Mouse (Mus musculus) MEL (cell line): ENCODE measurements at regions not wholly inside any gene's neighbourhood (a gene's known extent, or its start where the extent isn't known, plus 50 kb on each side); places are given as distances from the start of the nearest gene placed in this dataset.

Experiments used
- CHD1 ChIP-seq: IDR thresholded peaks from 2 replicates; pipeline ENCODE4 v1.6.1; 2012; ENCODE audit warnings: low read depth, mild to moderate bottlenecking, inconsistent platforms, low read length, improper control_type of control experiment
- CHD2 ChIP-seq: IDR thresholded peaks from 2 replicates; pipeline ENCODE4 v1.6.1; 2011; ENCODE audit warnings: low read length, improper control_type of control experiment
- CTCF ChIP-seq, 3 experiments: IDR thresholded peaks in 2 of 3; conservative IDR thresholded peaks in 1 of 3; 2 replicates each; pipeline ENCODE4 v1.5.1; 2011 to 2012; ENCODE audit warnings: low read length in 3 of 3, low read depth in 2 of 3, mild to moderate bottlenecking in 2 of 3, improper control_type of control experiment in 1 of 3, inconsistent platforms in 1 of 3, mixed read lengths in 1 of 3, moderate library complexity in 1 of 3; ENCODE audit not compliant: control insufficient read depth in 1 of 3, insufficient read depth in 1 of 3, poor library complexity in 1 of 3, severe bottlenecking in 1 of 3
- GATA1 ChIP-seq: IDR thresholded peaks from 2 replicates; pipeline ENCODE4 v1.6.1; 2011; ENCODE audit warnings: low read depth, low read length, improper control_type of control experiment
- MAX ChIP-seq: IDR thresholded peaks from 2 replicates; pipeline ENCODE4 v1.6.1; 2011; ENCODE audit warnings: low read length, improper control_type of control experiment
- MYB ChIP-seq: IDR thresholded peaks from 2 replicates; pipeline ENCODE4 v1.6.1; 2011; ENCODE audit warnings: mild to moderate bottlenecking, low read depth, low read length, improper control_type of control experiment
- MYC ChIP-seq: IDR thresholded peaks from 2 replicates; pipeline ENCODE4 v1.6.1; 2011; ENCODE audit warnings: low read depth, mild to moderate bottlenecking, low read length, improper control_type of control experiment, moderate library complexity
- POLR2A ChIP-seq, 2 experiments: IDR thresholded peaks; 2 replicates each; pipeline ENCODE4 v1.6.1; 2011 to 2012; ENCODE audit warnings: low read length in 2 of 2, mild to moderate bottlenecking in 2 of 2, control low read depth in 1 of 2, improper control_type of control experiment in 1 of 2, low read depth in 1 of 2, moderate library complexity in 1 of 2; ENCODE audit not compliant: control insufficient read depth in 1 of 2, insufficient read depth in 1 of 2, poor library complexity in 1 of 2
- POLR2AphosphoS5 ChIP-seq: IDR thresholded peaks from 2 replicates; pipeline ENCODE4 v1.6.1; 2012; ENCODE audit warnings: low read depth, borderline replicate concordance, mild to moderate bottlenecking, inconsistent platforms, low read length, moderate library complexity, mixed read lengths
- TAL1 ChIP-seq: IDR thresholded peaks from 2 replicates; pipeline ENCODE4 v1.6.1; 2012; ENCODE audit warnings: mild to moderate bottlenecking, inconsistent platforms, low read length, moderate library complexity, mixed read lengths
- TCF12 ChIP-seq: IDR thresholded peaks from 2 replicates; pipeline ENCODE4 v1.6.1; 2014; ENCODE audit warnings: low read depth, mild to moderate bottlenecking, inconsistent platforms, low read length, improper control_type of control experiment, moderate library complexity
- UBTF ChIP-seq: IDR thresholded peaks from 2 replicates; pipeline ENCODE4 v1.6.1; 2012; ENCODE audit warnings: low read depth, mild to moderate bottlenecking, inconsistent platforms, low read length, improper control_type of control experiment, moderate library complexity, borderline replicate concordance; ENCODE audit not compliant: insufficient read depth

DNA sequence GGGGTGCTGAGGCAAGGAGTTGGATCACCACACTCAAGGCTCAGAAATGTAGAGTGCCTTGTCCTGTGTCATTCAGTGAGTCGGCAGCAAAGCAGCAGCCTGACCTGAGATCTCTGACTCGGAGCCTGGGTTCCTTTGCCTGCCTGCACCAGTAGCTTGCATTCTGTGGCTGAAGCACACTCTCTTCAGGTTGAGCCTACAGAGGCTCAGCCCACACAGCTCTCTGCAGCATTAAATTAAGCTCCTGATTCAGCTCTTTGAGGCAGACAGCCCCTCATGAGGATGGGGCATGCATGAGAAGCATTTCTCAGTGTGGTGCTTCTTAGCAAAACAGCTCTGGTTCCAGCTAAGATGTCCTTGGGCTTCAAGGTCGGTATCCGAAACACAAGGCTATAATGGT, 200.8 kb downstream of the 1810013L24Rik start:
- TF ChIP-seq MYC = no peak
- no peak for TF ChIP-seq CTCF (IDR thresholded peaks at IDR 0.05 in 2 of 3, conservative IDR thresholded peaks at IDR 0.05 in 1 of 3; ENCODE audit: control insufficient read depth in 1 of 3, insufficient read depth in 1 of 3, low read depth in 2 of 3, low read length in 3 of 3, poor library complexity in 1 of 3, severe bottlenecking in 1 of 3)
- TF ChIP-seq MYB = no peak
- TF ChIP-seq TCF12 = no peak
- no peak for TF ChIP-seq POLR2AphosphoS5
- no peak for TF ChIP-seq GATA1
- no peak for TF ChIP-seq POLR2A (IDR thresholded peaks at IDR 0.05; ENCODE audit: control insufficient read depth in 1 of 2, insufficient read depth in 1 of 2, low read depth in 1 of 2, low read length in 2 of 2, poor library complexity in 1 of 2)
- no peak for TF ChIP-seq CHD1
- no peak for TF ChIP-seq TAL1
- TF ChIP-seq MAX = no peak
- TF ChIP-seq UBTF = no peak
- no peak for TF ChIP-seq CHD2
